Mouse (Mus musculus) hindbrain, postnatal 0 days (tissue): ENCODE measurements at regions not wholly inside any gene's neighbourhood (a gene's known extent, or its start where the extent isn't known, plus 50 kb on each side); places are given as distances from the start of the nearest gene placed in this dataset.
A peak's percentile ranks its signal among the peaks of the same experiment; 100 is the strongest.

Experiments used
- ATAC-seq: fragments of 200-750 bp; cut with Nextera tagmentation; 2 replicates; pipeline ENCODE4 v1.8.0; 2017; ENCODE audit warnings: mild to moderate bottlenecking, moderate TSS enrichment, moderate library complexity
- DNase-seq: peaks from one replicate; pipeline ENCODE4 v3.0.0-alpha.2; 2015; ENCODE audit warnings: low spot score
- H3K27ac ChIP-seq: fragments of 300-500 bp; sonication (generic); 2 replicates; pipeline ENCODE4 v1.5.1; 2014; ENCODE audit warnings: mild to moderate bottlenecking
- H3K27me3 ChIP-seq: fragments of 300-500 bp; sonication (generic); 2 replicates; pipeline ENCODE4 v1.6.1; 2014; ENCODE audit warnings: low read length, mixed read lengths; ENCODE audit not compliant: insufficient read depth
- H3K36me3 ChIP-seq: fragments of 300-500 bp; sonication (generic); 2 replicates; pipeline ENCODE4 v1.6.1; 2014; ENCODE audit warnings: low read length, mixed read lengths; ENCODE audit not compliant: insufficient read depth
- H3K4me1 ChIP-seq: fragments of 300-500 bp; sonication (generic); 2 replicates; pipeline ENCODE4 v1.6.1; 2014; ENCODE audit warnings: antibody characterized with exemption, low read length, mixed read lengths; ENCODE audit not compliant: insufficient read depth
- H3K4me2 ChIP-seq: fragments of 300-500 bp; sonication (generic); 2 replicates; pipeline ENCODE4 v1.6.1; 2014; ENCODE audit warnings: low read depth, mild to moderate bottlenecking, low read length, moderate library complexity, mixed read lengths
- H3K4me3 ChIP-seq: fragments of 300-500 bp; sonication (generic); 2 replicates; pipeline ENCODE4 v1.5.1; 2014; ENCODE audit warnings: low read length
- H3K9ac ChIP-seq: fragments of 300-500 bp; sonication (generic); replicated peaks from 2 replicates; pipeline ENCODE4 v1.6.1; 2014; ENCODE audit warnings: mild to moderate bottlenecking, low read length, moderate library complexity, mixed read lengths
- H3K9me3 ChIP-seq: fragments of 300-500 bp; sonication (generic); 2 replicates; pipeline ENCODE4 v1.6.1; 2016; ENCODE audit warnings: low read length, mixed read lengths
- CTCF ChIP-seq: IDR thresholded peaks from 2 replicates; pipeline ENCODE4 v1.5.1; 2016; ENCODE audit warnings: antibody characterized with exemption, control low read depth, low read depth
- WGBS: fragments of 180-500 bp; shearing (Covaris S2); extraction: QIAGEN DNeasy Blood & Tissue Kit; methylation state at CpG from one replicate; pipeline ENCODE4 v1.1.7; 2014; 5-methylcytosine and 5-hydroxymethylcytosine counted together

DNA sequence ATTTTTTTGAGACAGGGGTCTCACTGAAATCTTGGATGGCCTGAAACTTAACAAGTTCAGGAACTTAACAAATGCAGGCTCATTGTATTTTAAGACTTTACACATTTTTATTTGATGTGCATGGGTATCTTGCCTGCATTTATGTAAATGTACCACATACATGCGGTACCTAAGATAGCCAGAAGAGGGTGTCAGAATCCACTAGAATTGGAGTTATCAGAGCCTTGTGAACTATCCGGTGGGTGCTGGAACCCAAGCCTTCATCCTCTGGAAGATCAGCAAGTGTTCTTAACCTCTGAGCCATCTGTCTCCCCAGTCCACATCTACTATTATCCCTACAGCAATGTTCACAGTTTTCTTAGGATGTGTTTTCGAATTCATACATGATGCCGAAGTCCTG lies 245.7 kb upstream of the Id4 start:
- TF ChIP-seq CTCF = no peak
- DNase-seq = no peak
- Histone ChIP-seq H3K4me3 (no peak overlapping the region), H3K27me3 (no peaks in the 10 kb centered on the region), H3K4me2 (no peak overlapping the region), H3K4me1 (no peaks in the 10 kb centered on the region), H3K36me3 (no peaks in the 10 kb centered on the region), H3K27ac (no peak overlapping the region), H3K9me3 (no peaks in the 10 kb centered on the region), H3K9ac (no peak overlapping the region)
- ATAC-seq = no peak
- WGBS = 85% methylated on average over 4 of the region's 4 CpGs

- 89% methylated on average over 3 of the region's 3 CpGs for WGBS
- Histone ChIP-seq H3K27me3 (no peaks in the 10 kb centered on the region), H3K27ac (no peak overlapping the region), H3K36me3 (no peaks in the 10 kb centered on the region), H3K4me2 (no peak overlapping the region), H3K9me3 (no peaks in the 10 kb centered on the region), H3K9ac (no peak overlapping the region), H3K4me3 (no peak overlapping the region), H3K4me1 (no peaks in the 10 kb centered on the region)
- no peak for DNase-seq
- no peak for ATAC-seq
- TF ChIP-seq CTCF = no peak
These were observed 245.0 kb upstream of the Id4 start for GRCm38 (mm10) chr13:48016051-48016450.

DNA sequence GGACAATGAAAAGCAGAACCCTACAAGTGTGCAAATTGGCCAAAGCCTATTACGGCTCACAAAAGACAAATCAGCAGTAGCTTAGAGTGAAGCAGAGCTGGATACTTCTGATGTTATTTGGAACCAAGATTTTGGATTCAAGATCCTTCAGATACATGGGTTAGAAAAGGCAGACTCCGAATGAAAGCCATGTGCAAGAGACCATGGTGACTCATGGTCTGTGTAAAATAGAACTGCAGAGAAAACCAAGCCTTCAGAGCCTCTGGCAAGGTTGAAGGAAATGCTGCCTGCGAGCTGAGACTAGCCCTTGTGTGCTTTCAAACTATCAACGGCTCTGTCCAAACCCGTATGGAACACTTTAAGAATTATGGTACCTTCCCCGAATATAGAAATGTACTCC lies 244.4 kb upstream of the Id4 start:
- no peak for DNase-seq
- no peaks in the 10 kb centered on the region for H3K27me3 ChIP-seq
- H3K27ac ChIP-seq = no peak overlapping the region
- no peak for TF ChIP-seq CTCF
- no peak overlapping the region for H3K4me3 ChIP-seq
- H3K9me3 ChIP-seq = no peaks in the 10 kb centered on the region
- H3K9ac ChIP-seq = no peak overlapping the region
- ATAC-seq = no peak
- no peak overlapping the region for H3K4me2 ChIP-seq
- no peaks in the 10 kb centered on the region for H3K4me1 ChIP-seq
- WGBS = 93% methylated on average over 6 of the region's 6 CpGs
- H3K36me3 ChIP-seq = no peaks in the 10 kb centered on the region

DNA sequence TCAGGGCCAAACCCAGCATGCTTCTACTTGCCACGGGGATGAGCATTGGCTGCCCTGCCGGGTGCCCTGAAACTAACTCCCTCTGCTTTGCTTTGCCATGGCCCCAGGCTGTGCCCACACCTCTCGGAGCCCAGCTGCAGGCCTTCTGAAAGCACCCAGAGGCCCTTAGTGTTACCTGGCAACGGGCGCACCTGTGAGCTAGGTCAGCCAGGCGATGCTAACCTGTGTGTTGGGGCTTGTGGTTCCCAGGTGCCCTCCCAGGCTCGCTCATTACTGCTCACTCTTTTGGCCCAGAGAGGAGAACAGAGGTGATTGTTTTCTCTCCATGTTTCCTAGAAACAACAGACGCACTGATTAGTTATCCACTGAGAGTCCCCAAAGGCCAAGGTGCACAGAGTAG lies 243.4 kb upstream of the Id4 start:
- Histone ChIP-seq H3K9me3 (no peaks in the 10 kb centered on the region), H3K27ac (no peak overlapping the region), H3K4me3 (no peak overlapping the region), H3K27me3 (no peaks in the 10 kb centered on the region), H3K36me3 (no peaks in the 10 kb centered on the region), H3K4me1 (no peaks in the 10 kb centered on the region), H3K9ac (no peak overlapping the region), H3K4me2 (no peak overlapping the region)
- no peak for ATAC-seq
- no peak for DNase-seq
- TF ChIP-seq CTCF = no peak
- WGBS = 57% methylated on average over 8 of the region's 8 CpGs

DNA sequence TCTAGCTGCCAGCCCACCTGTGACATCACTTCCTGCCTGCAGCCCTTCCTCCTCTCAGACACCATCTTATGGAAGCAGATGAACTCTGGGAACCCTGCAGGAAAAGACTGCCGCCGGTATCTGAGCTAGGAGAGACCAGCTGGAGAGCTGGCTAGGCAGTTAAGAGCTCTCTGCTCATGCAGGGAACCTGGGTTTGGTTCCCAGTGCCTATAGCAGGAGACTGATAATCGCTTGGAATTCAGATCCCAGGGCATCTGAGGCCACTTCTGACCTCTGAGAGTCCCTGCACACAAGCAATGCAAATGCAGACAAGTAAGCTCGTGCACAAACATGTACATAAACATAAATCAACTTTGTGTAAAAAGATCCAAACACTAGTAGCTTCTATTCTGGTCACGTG lies 242.4 kb upstream of the Id4 start:
- TF ChIP-seq CTCF = no peak
- Histone ChIP-seq H3K9me3 (no peaks in the 10 kb centered on the region), H3K9ac (no peak overlapping the region), H3K4me2 (no peak overlapping the region), H3K27ac (no peak overlapping the region), H3K4me1 (no peaks in the 10 kb centered on the region), H3K36me3 (no peaks in the 10 kb centered on the region), H3K4me3 (no peak overlapping the region), H3K27me3 (no peaks in the 10 kb centered on the region)
- ATAC-seq (no peak), DNase-seq (no peak)
- 79% methylated on average over 5 of the region's 5 CpGs for whole genome bisulfite sequencing

DNA sequence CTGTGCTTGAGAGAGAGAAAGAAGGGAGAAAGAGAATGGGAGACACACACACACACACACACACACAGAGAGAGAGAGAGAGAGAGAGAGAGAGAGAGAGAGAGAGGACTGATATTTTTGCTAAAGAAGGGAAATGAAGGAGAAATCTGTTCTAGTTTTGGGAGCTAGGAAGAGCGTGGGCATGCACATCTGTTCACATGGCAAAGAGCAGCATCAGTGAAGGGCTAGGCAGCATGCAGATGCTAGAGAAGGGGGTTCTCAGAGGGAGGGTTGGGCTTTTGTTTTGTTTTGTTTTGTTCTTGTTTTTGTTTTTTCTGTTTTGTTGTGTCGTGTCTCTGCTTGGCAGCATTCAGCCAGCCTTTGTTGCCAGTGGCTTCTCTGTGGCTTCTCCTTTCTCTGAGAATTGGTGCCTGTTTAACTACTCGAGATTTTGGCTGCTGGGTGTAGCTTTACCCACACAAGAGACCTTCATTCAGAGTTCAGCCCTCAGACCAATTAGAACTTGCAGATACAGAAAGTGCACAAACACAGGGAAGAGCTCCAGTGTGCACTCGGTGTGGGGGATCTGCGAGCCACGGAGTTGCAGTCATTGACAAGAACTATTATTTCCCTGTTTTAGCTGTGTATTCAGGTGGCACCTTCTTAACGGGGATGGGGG lies 237.9 kb upstream of the Id4 start:
- no peak for ATAC-seq
- DNase-seq = no peak
- Histone ChIP-seq H3K9ac (no peak overlapping the region), H3K4me1 (peaks cover 4% of the 10 kb centered on the region), H3K27ac (no peak overlapping the region), H3K4me3 (no peak overlapping the region), H3K27me3 (no peaks in the 10 kb centered on the region), H3K9me3 (no peaks in the 10 kb centered on the region), H3K4me2 (no peak overlapping the region), H3K36me3 (no peaks in the 10 kb centered on the region)
- 37% methylated on average over 7 of the region's 7 CpGs for WGBS
- no peak for TF ChIP-seq CTCF

GRCm38 (mm10) chr13:48027775-48028489 lies 233.1 kb upstream of the Id4 start:
- DNase-seq = peak; percentile 93
- Histone ChIP-seq H3K9me3 (no peaks in the 10 kb centered on the region), H3K27ac (no peak overlapping the region), H3K27me3 (no peaks in the 10 kb centered on the region), H3K9ac (no peak overlapping the region), H3K4me1 (peaks cover 10% of the 10 kb centered on the region), H3K36me3 (no peaks in the 10 kb centered on the region), H3K4me2 (0 out of 2 replicates have a peak overlapping the region, but pooled peaks have one; percentile 18), H3K4me3 (no peak overlapping the region)
- 32% methylated on average over 7 of the region's 7 CpGs for WGBS
- peak; percentile 70; the same call in 1 of the 2 replicates for ATAC-seq
- TF ChIP-seq CTCF = no peak
